25 mouse cellular contexts compared by ENCODE assay signal in the genomic region with DNA sequence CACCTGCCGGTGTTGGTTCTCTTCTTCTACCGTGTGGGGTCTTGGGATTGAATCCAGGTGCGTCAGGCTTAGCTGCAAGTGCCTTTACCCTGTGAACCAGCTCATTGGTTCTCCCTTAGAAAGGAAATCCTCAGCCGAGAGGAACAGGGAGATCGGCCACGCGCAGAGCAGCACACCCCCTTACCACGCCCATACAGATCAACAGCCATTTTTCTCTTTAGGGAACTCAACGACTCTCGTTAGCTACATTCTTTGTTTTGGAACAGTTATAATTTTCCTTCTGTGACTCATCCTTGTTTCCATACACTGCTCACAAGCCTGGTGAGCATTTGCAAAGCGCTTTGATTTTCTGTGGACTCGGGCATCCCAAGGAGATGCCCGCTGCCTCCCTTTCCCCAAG.
"Had no signal": no experiment of that assay in that cellular context is flagged by ENCODE, and none has a peak within 500 bp of the region (broad histone marks: within the 10 kb centered on the region; RNA-seq: fewer than 3 reads in every experiment).

No protein-coding gene starts in this region.

- H3K27ac ChIP-seq: heart, embryonic 10.5 days; hindbrain, embryonic 10.5 days; hindbrain, embryonic 12.5 days; hindbrain, embryonic 14.5 days; intestine, embryonic 15.5 days; layer of hippocampus, adult 2 months; limb, embryonic 13.5 days; limb, embryonic 15.5 days; liver, embryonic 12.5 days; liver, embryonic 14.5 days had no signal

- H3K9ac ChIP-seq: heart, embryonic 12.5 days; hindbrain, embryonic 12.5 days; hindbrain, embryonic 14.5 days; intestine, embryonic 15.5 days; limb, embryonic 13.5 days; limb, embryonic 15.5 days; liver, embryonic 12.5 days; liver, embryonic 14.5 days had no signal

- H3K36me3 ChIP-seq: heart, embryonic 10.5 days; heart, embryonic 12.5 days; hindbrain, embryonic 10.5 days; hindbrain, embryonic 12.5 days; intestine, embryonic 15.5 days; limb, embryonic 13.5 days; limb, embryonic 15.5 days; liver, embryonic 12.5 days had no signal

- H3K4me1 ChIP-seq: heart, embryonic 10.5 days; heart, embryonic 12.5 days; intestine, embryonic 15.5 days; limb, embryonic 15.5 days; liver, embryonic 12.5 days had no signal

- H3K9me3 ChIP-seq: heart, embryonic 10.5 days; heart, embryonic 12.5 days; hindbrain, embryonic 12.5 days; intestine, embryonic 15.5 days; limb, embryonic 13.5 days; limb, embryonic 15.5 days; liver, embryonic 12.5 days had no signal

- H3K27me3 ChIP-seq: heart, embryonic 12.5 days; hindbrain, embryonic 12.5 days; intestine, embryonic 15.5 days; limb, embryonic 13.5 days; limb, embryonic 15.5 days; liver, embryonic 12.5 days had no signal

- DNase-seq: gastrocnemius, postnatal 10 days; gastrocnemius, postnatal 25 days; heart, adult 18-20 months; heart, postnatal 10 days; heart, postnatal 4 days; kidney, adult 18-20 months; kidney, adult 8-10 months; kidney, postnatal 10 days; kidney, postnatal 25 days; kidney, postnatal 4 days; left cerebral cortex, postnatal 4 days had no signal

- H3K4me3 ChIP-seq: heart, embryonic 10.5 days; heart, embryonic 12.5 days; hindbrain, embryonic 10.5 days; hindbrain, embryonic 12.5 days; intestine, embryonic 15.5 days; layer of hippocampus, adult 2 months; limb, embryonic 13.5 days; limb, embryonic 15.5 days; liver, embryonic 12.5 days had no signal

- H3K4me2 ChIP-seq: heart, embryonic 12.5 days; hindbrain, embryonic 12.5 days; hindbrain, embryonic 14.5 days; intestine, embryonic 15.5 days; limb, embryonic 13.5 days; limb, embryonic 15.5 days; liver, embryonic 12.5 days had no signal

- ATAC-seq: hindbrain, embryonic 16.5 days; inflammation-experienced regulatory T-cells, adult 6 months; intestine, embryonic 15.5 days; intestine, postnatal 0 days; liver, embryonic 12.5 days had no signal
